Mouse (Mus musculus) macrophage (primary cell): ENCODE results near the gene C530008M17Rik. TPM values are rescaled to one million over a fixed set of nuclear protein-coding genes. Genes with fewer than 3 reads are reported as not detected.

Experiments
- H3K27ac ChIP-seq: fragments of 350-480 bp; formaldehyde crosslinking; 2 replicates; pipeline ENCODE4 v1.9.0; 2021
- H3K36me3 ChIP-seq: fragments of 350-480 bp; formaldehyde crosslinking; 2 replicates; pipeline ENCODE4 v1.9.0; 2021; ENCODE audit errors: inconsistent target
- H3K4me3 ChIP-seq: fragments of 350-480 bp; formaldehyde crosslinking; 2 replicates; pipeline ENCODE4 v1.9.0; 2021; ENCODE audit errors: inconsistent target
- H3K79me2 ChIP-seq: fragments of 350-480 bp; formaldehyde crosslinking; 2 replicates; pipeline ENCODE4 v1.9.0; 2021; ENCODE audit errors: inconsistent target
- WGBS: methylation state at CpG from one replicate; pipeline ENCODE4 v1.1.7; 2026; ENCODE audit warnings: inconsistent platforms; ENCODE audit not compliant: missing documents; 5-methylcytosine and 5-hydroxymethylcytosine counted together
- polyA plus RNA-seq: library from polyadenylated mRNA; stranded (reverse); fragments of 250-400 nt; gene quantifications from 3 replicates; pipeline ENCODE4 v1.2.4, GENCODE M21; 2018; ENCODE audit warnings: inconsistent platforms

C530008M17Rik gene
- polyA plus RNA-seq, 1 experiment from 2014 or later = 0.03 TPM

DNA sequence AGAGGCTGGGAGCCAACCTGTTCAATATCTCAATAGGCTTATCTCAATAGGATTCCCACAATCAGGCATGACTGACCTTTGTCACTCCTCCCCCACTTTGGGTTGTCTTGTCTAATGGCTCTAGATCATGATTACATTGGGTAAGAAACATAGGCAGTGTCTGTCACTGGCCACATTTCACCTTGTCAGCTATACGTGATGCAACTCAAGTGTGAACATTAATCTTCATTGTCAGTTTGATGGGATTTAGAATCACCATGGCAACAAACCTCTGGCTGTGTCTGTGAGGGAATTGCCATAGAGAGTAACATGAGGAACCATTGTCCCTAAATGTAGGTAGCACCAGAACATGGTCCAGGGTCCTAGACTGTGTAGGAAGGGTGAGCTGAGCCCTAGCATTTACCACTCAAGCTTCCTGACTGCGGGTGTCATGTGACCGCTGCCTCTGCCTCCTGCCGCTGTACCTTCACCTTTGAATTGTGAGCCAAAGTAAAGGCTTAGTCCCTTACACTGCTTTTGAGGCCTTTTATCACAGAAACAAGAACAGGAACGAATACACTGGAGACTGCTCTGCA is 5.1 kb upstream of the C530008M17Rik start:
- Histone ChIP-seq H3K36me3 (peaks cover 1% of the 10 kb centered on the region; the same call in 1 of the 2 replicates), H3K27ac (no peak overlapping the region), H3K79me2 (no peaks in the 10 kb centered on the region), H3K4me3 (no peak overlapping the region)
- WGBS = 88% methylated on average over 5 of the region's 5 CpGs

DNA sequence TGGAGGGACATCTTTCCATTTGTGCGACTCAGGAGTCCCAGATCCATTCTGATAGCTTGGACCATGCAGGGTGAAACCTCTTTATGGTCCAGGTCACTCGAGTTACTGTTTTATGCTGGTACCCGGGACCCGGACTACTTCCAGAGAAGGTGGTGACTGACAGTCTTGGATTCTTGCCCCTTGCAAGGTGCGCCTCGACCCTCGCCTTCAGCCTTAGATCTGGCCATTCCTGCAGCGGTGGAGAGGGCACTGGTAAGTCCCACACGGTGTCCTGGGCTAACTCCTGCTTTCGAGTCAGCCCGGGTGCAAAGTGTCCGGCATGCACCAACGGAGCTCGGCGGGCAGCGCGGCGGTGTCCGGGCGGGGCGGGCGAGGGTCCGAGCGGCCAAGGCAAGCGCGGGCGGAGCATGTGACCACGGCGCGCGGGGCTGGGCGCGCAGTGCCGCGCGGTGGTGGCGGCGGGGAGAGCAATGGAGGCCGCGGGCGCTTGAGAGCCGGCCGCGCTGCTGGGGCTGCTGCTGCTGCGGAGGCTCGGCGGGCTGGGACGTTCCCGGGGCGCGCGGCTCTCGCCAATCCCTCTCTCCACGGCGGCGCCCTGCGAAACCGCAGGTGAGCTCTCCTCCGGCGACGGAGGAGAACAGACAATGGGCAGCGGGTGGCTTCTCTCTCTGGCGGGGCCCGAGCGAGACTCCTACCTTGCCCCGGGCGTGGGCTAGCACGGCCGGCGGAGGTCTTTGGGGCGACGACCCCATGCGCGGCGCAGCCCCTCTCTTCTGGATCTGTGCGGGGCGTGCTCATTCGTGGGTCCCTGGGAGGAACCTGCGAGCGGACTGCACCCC is 1.2 kb downstream of the C530008M17Rik start:
- Histone ChIP-seq H3K27ac (no peak overlapping the region), H3K36me3 (no peaks in the 10 kb centered on the region), H3K4me3 (no peak overlapping the region), H3K79me2 (no peaks in the 10 kb centered on the region)
- WGBS = 2% methylated on average over 66 of the region's 80 CpGs

GRCm38 (mm10) chr5:76658084-76658934 is 2.0 kb downstream of the C530008M17Rik start:
- Histone ChIP-seq H3K27ac (no peak overlapping the region), H3K4me3 (no peak overlapping the region), H3K36me3 (no peaks in the 10 kb centered on the region), H3K79me2 (no peaks in the 10 kb centered on the region)
- WGBS = 5% methylated on average over 38 of the region's 38 CpGs

DNA sequence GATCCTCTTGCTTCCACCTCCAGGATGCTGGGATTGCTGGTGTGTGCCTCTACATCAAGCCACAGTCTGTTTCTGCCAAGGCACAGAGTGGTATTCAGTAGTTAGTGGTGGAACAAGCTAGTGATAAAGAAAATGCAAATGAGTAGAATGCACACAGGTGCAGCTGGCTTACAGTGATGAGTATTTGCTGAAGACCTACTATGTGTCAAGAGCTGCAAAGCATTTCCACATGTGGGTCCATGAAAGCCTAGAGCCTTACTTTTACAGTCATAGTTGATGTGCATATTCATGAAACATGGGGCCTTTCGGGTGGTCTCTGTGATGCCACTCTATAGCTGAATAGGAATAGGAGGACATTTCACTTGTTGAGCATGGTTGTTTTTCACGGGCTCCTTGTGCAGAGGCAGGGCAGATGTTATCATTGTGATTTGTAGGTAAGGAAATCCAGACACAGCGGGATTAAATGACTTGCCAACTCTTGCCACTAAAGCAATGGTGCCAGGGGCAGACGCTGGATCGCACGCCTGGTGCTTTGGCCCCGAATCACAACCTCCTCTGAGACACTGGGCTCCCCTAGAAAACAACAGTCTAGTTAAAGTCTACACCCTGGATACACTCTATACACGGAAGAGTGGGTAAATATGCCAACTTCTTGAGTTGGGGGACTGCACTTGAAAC is 3.8 kb downstream of the C530008M17Rik start:
- WGBS = 93% methylated on average over 8 of the region's 8 CpGs
- Histone ChIP-seq H3K27ac (no peak overlapping the region), H3K4me3 (no peak overlapping the region), H3K79me2 (no peaks in the 10 kb centered on the region), H3K36me3 (no peaks in the 10 kb centered on the region)

GRCm38 (mm10) chr5:76661310-76661709 is 5.0 kb downstream of the C530008M17Rik start:
- H3K36me3 ChIP-seq = no peaks in the 10 kb centered on the region
- no peaks in the 10 kb centered on the region for H3K79me2 ChIP-seq
- no peak overlapping the region for H3K27ac ChIP-seq
- no peak overlapping the region for H3K4me3 ChIP-seq
- WGBS = 91% methylated on average over 4 of the region's 4 CpGs

GRCm38 (mm10) chr5:76664936-76665335 is 8.6 kb downstream of the C530008M17Rik start:
- Histone ChIP-seq H3K4me3 (no peak overlapping the region), H3K27ac (no peak overlapping the region), H3K79me2 (no peaks in the 10 kb centered on the region), H3K36me3 (no peaks in the 10 kb centered on the region)
- 93% methylated on average over 7 of the region's 7 CpGs for WGBS

- Histone ChIP-seq H3K27ac (no peak overlapping the region), H3K4me3 (no peak overlapping the region), H3K79me2 (no peaks in the 10 kb centered on the region), H3K36me3 (no peaks in the 10 kb centered on the region)
- 74% methylated on average over 7 of the region's 7 CpGs for WGBS
These were observed 9.1 kb downstream of the C530008M17Rik start for GRCm38 (mm10) chr5:76665421-76665820.

GRCm38 (mm10) chr5:76666026-76666756 is 9.9 kb downstream of the C530008M17Rik start:
- Histone ChIP-seq H3K27ac (no peak overlapping the region), H3K4me3 (no peak overlapping the region), H3K36me3 (no peaks in the 10 kb centered on the region), H3K79me2 (no peaks in the 10 kb centered on the region)
- WGBS = 87% methylated on average over 6 of the region's 6 CpGs

DNA sequence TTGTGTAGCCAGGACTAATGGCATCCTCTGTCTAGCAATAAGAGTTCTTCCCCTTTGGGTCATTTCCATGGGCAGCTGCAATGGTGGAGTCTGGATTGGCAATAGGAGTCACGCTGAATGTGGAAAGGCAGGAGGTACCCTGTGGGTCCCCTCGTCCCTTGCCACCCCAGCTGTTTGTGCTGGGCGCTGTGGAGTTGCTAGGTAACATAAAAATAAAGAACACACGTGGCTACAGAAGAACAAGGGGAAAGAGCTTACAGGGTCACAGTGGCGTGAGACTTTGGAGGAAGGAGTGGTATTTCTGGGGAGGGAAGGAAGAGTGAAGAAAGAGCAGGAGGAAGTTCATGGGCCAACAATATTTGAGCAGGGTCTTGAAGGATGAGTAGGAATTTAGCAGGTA is 11.8 kb downstream of the C530008M17Rik start:
- H3K79me2 ChIP-seq = no peaks in the 10 kb centered on the region
- H3K27ac ChIP-seq = no peak overlapping the region
- H3K4me3 ChIP-seq = no peak overlapping the region
- 45% methylated on average over 5 of the region's 5 CpGs for WGBS
- H3K36me3 ChIP-seq = no peaks in the 10 kb centered on the region

DNA sequence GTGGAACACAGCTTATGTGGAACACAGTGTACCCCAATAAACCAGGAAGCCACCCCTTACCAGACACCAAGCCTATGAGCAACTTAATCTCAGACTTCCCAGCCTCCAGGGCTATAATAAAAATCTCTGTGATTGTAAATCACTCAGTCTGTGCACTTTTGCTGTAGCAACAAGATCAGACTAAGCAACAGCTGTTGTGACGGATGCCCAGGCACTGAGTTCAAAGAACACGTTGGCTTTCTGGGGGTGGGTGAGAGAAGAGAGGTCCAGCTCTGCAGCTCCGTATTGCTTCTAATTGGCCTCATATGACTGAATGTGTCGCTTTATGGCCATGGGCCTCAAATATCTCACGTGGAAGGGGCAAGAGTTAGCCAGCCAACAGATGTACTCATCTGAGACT is 12.2 kb downstream of the C530008M17Rik start:
- 93% methylated on average over 5 of the region's 5 CpGs for WGBS
- no peak overlapping the region for H3K27ac ChIP-seq

DNA sequence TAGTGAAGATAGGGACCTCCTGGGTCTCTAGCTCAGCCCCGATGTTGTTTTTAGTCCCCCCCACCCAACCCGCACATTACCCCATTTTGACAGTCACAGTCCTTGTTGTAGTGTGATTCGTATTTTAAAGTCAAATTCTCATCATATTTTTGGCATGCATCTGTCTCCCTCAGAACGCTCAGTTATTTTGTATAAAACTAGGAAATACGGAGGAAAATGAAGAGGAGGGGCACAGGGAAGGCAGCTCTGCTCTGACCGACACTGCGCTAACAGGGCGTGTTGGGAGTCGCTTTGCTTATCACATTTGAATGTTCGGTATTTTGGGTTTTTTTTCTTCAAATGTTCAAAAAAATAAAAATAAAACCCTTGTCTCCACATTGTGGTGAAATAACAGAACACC is 13.9 kb downstream of the C530008M17Rik start:
- no peaks in the 10 kb centered on the region for H3K79me2 ChIP-seq
- WGBS = 96% methylated on average over 10 of the region's 10 CpGs
- H3K27ac ChIP-seq = no peak overlapping the region
- H3K36me3 ChIP-seq = no peaks in the 10 kb centered on the region
- no peak overlapping the region for H3K4me3 ChIP-seq

More for the DNA sequence above, 12.2 kb downstream of the C530008M17Rik start:
- H3K36me3 ChIP-seq = no peaks in the 10 kb centered on the region
- H3K79me2 ChIP-seq = no peaks in the 10 kb centered on the region
- no peak overlapping the region for H3K4me3 ChIP-seq

DNA sequence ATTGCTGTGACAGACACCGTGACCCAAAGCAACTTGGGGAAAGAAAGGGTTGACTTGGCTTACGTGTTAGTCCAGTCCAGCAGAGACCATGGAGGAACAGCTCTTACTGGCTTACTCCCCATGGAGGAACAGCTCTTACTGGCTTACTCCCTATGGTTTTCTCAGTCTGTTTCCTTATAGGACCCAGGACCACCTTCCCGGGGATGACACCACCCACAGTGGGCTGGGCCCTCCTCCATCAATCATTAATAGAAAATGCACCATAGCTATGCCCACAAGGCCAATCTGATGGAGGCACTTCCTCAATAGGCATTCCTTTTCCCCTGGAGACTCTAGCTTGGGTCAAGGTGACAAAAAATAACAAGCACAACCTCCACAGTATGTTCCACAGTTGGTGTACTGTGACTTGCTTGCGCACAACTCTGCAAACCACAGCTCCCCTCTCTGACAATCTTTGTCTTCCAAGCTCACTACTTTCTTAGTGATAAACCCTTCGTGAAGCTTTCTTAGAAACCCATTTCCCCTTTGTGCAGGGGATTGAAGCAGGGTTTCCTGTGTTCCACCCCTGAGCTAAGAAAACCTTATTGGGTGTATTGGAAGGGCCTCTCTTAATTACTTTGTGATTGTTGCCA is 17.8 kb downstream of the C530008M17Rik start:
- Histone ChIP-seq H3K27ac (no peak overlapping the region), H3K36me3 (no peaks in the 10 kb centered on the region), H3K4me3 (no peak overlapping the region), H3K79me2 (no peaks in the 10 kb centered on the region)
- WGBS = 78% methylated on average over 5 of the region's 5 CpGs

DNA sequence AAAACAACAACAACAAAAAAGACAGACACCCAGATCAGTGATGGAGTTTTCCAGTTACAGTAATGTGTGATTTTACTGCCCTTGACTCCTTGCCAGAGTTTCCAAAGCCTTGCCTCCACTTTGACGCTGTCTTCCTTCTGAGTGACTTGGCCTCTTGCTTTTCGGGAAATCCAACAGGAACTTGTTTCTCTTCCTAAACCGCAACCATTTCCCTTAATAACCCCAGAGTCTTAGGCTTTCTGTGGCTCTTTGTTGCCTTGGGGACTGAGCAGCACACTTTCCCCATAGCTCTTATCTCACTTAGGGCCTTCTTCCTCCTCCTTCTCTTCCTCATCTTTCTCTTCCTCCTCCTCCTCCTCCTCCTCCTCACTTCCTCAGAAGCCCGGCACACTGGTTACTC is 19.1 kb downstream of the C530008M17Rik start:
- no peak overlapping the region for H3K27ac ChIP-seq
- 4% methylated on average over 4 of the region's 4 CpGs for WGBS
- H3K79me2 ChIP-seq = no peaks in the 10 kb centered on the region
- no peak overlapping the region for H3K4me3 ChIP-seq
- H3K36me3 ChIP-seq = no peaks in the 10 kb centered on the region
